Mouse (Mus musculus) MEL (cell line): ENCODE results near the gene Tmem266. TPM values are rescaled to one million over a fixed set of nuclear protein-coding genes. Genes with fewer than 3 reads are reported as not detected.

Experiments
- DNase-seq: peaks from one replicate; pipeline ENCODE4 v3.0.0; 2011; ENCODE audit warnings: low read depth, low spot score
- H3K27ac ChIP-seq: 2 replicates; pipeline ENCODE4 v1.5.1; 2012; ENCODE audit warnings: low read depth, mild to moderate bottlenecking, control low read depth, low read length, moderate library complexity; ENCODE audit not compliant: control insufficient read depth
- H3K27me3 ChIP-seq, 2 experiments: fragments of 150-350 bp in 1 of 2; sonication (generic) in 1 of 2; 2 replicates each; pipeline ENCODE4 v1.6.1; 2012; ENCODE audit warnings: low read length in 2 of 2, mild to moderate bottlenecking in 2 of 2, improper control_type of control experiment in 1 of 2, moderate library complexity in 1 of 2; ENCODE audit not compliant: insufficient read depth in 2 of 2, control insufficient read depth in 1 of 2
- H3K36me3 ChIP-seq, 2 experiments: 2 replicates each; pipeline ENCODE4 v1.6.1; 2012 to 2014; ENCODE audit warnings: low read length in 2 of 2, improper control_type of control experiment in 1 of 2, inconsistent platforms in 1 of 2, mild to moderate bottlenecking in 1 of 2; ENCODE audit not compliant: insufficient read depth in 2 of 2, control insufficient read depth in 1 of 2
- H3K4me1 ChIP-seq, 2 experiments: fragments of 150-350 bp in 1 of 2; sonication (generic) in 1 of 2; 2 replicates each; pipeline ENCODE4 v1.6.1; 2012; ENCODE audit warnings: low read length in 2 of 2, improper control_type of control experiment in 1 of 2, mild to moderate bottlenecking in 1 of 2; ENCODE audit not compliant: insufficient read depth in 2 of 2, control insufficient read depth in 1 of 2
- H3K4me3 ChIP-seq, 2 experiments: fragments of 150-350 bp in 1 of 2; sonication (generic) in 1 of 2; 2 replicates each; pipeline ENCODE4 v1.5.1; 2012; ENCODE audit warnings: low read depth in 2 of 2, low read length in 2 of 2, mild to moderate bottlenecking in 2 of 2, moderate library complexity in 2 of 2, control low read depth in 1 of 2, improper control_type of control experiment in 1 of 2; ENCODE audit not compliant: control insufficient read depth in 1 of 2, insufficient read depth in 1 of 2
- H3K79me2 ChIP-seq: 2 replicates; pipeline ENCODE4 v1.6.1; 2012; ENCODE audit warnings: mild to moderate bottlenecking, low read length, moderate library complexity; ENCODE audit not compliant: control insufficient read depth, poor library complexity, insufficient read depth
- H3K9ac ChIP-seq: 2 replicates; pipeline ENCODE4 v1.6.1; 2012; ENCODE audit warnings: low read depth, mild to moderate bottlenecking, control low read depth, low read length, moderate library complexity; ENCODE audit not compliant: control insufficient read depth, poor library complexity, severe bottlenecking
- H3K9me3 ChIP-seq: fragments of 150-350 bp; sonication (generic); replicated peaks from 2 replicates; pipeline ENCODE4 v1.6.1; 2012; ENCODE audit warnings: mild to moderate bottlenecking, low read length, improper control_type of control experiment, moderate library complexity; ENCODE audit not compliant: insufficient read depth
- BHLHE40 ChIP-seq: IDR thresholded peaks from 2 replicates; pipeline ENCODE4 v1.6.1; 2012; ENCODE audit warnings: low read depth, mild to moderate bottlenecking, inconsistent platforms, low read length, improper control_type of control experiment, borderline replicate concordance
- CHD1 ChIP-seq: IDR thresholded peaks from 2 replicates; pipeline ENCODE4 v1.6.1; 2012; ENCODE audit warnings: low read depth, mild to moderate bottlenecking, inconsistent platforms, low read length, improper control_type of control experiment
- CTCF ChIP-seq, 3 experiments: IDR thresholded peaks in 2 of 3; conservative IDR thresholded peaks in 1 of 3; 2 replicates each; pipeline ENCODE4 v1.5.1; 2011 to 2012; ENCODE audit warnings: low read length in 3 of 3, low read depth in 2 of 3, mild to moderate bottlenecking in 2 of 3, improper control_type of control experiment in 1 of 3, inconsistent platforms in 1 of 3, mixed read lengths in 1 of 3, moderate library complexity in 1 of 3; ENCODE audit not compliant: control insufficient read depth in 1 of 3, insufficient read depth in 1 of 3, poor library complexity in 1 of 3, severe bottlenecking in 1 of 3
- E2F4 ChIP-seq: IDR thresholded peaks from 2 replicates; pipeline ENCODE4 v1.6.1; 2011; ENCODE audit warnings: low read depth, low read length, improper control_type of control experiment, borderline replicate concordance
- ELF1 ChIP-seq: IDR thresholded peaks from 2 replicates; pipeline ENCODE4 v1.6.1; 2014; ENCODE audit warnings: low read depth, mild to moderate bottlenecking, inconsistent platforms, low read length, improper control_type of control experiment, moderate library complexity
- EP300 ChIP-seq, 2 experiments: IDR thresholded peaks; 2 replicates each; pipeline ENCODE4 v1.6.1; 2011; ENCODE audit warnings: improper control_type of control experiment in 2 of 2, low read length in 2 of 2, low read depth in 1 of 2, mild to moderate bottlenecking in 1 of 2
- GABPA ChIP-seq: IDR thresholded peaks from 2 replicates; pipeline ENCODE4 v1.6.1; 2012; ENCODE audit warnings: low read depth, mild to moderate bottlenecking, inconsistent platforms, low read length, improper control_type of control experiment, moderate library complexity
- HCFC1 ChIP-seq: IDR thresholded peaks from 2 replicates; pipeline ENCODE4 v1.6.1; 2012; ENCODE audit warnings: low read depth, mild to moderate bottlenecking, inconsistent platforms, low read length, improper control_type of control experiment, moderate library complexity
- KAT2A ChIP-seq: conservative IDR thresholded peaks from 2 replicates; pipeline ENCODE4 v1.6.1; 2012; ENCODE audit warnings: low read depth, low read length, improper control_type of control experiment, inconsistent platforms
- MAFK ChIP-seq: IDR thresholded peaks from 2 replicates; pipeline ENCODE4 v1.6.1; 2011; ENCODE audit warnings: low read depth, mild to moderate bottlenecking, low read length, improper control_type of control experiment, borderline replicate concordance
- MAZ ChIP-seq: IDR thresholded peaks from 2 replicates; pipeline ENCODE4 v1.6.1; 2012; ENCODE audit warnings: low read depth, mild to moderate bottlenecking, inconsistent platforms, low read length, improper control_type of control experiment
- MEF2A ChIP-seq: IDR thresholded peaks from 2 replicates; pipeline ENCODE4 v1.6.1; 2014; ENCODE audit warnings: low read depth, mild to moderate bottlenecking, inconsistent platforms, low read length, improper control_type of control experiment; ENCODE audit not compliant: poor library complexity, insufficient replicate concordance, severe bottlenecking; ENCODE audit errors: extremely low read depth
- MXI1 ChIP-seq: IDR thresholded peaks from 2 replicates; pipeline ENCODE4 v1.6.1; 2011; ENCODE audit warnings: mild to moderate bottlenecking, low read depth, low read length, improper control_type of control experiment
- MYB ChIP-seq: IDR thresholded peaks from 2 replicates; pipeline ENCODE4 v1.6.1; 2011; ENCODE audit warnings: mild to moderate bottlenecking, low read depth, low read length, improper control_type of control experiment
- NRF1 ChIP-seq: IDR thresholded peaks from 2 replicates; pipeline ENCODE4 v1.6.1; 2014; ENCODE audit warnings: low read depth, mild to moderate bottlenecking, inconsistent platforms, low read length, improper control_type of control experiment, moderate library complexity; ENCODE audit not compliant: poor library complexity, insufficient read depth, severe bottlenecking
- POLR2A ChIP-seq, 2 experiments: IDR thresholded peaks; 2 replicates each; pipeline ENCODE4 v1.6.1; 2011 to 2012; ENCODE audit warnings: low read length in 2 of 2, mild to moderate bottlenecking in 2 of 2, control low read depth in 1 of 2, improper control_type of control experiment in 1 of 2, low read depth in 1 of 2, moderate library complexity in 1 of 2; ENCODE audit not compliant: control insufficient read depth in 1 of 2, insufficient read depth in 1 of 2, poor library complexity in 1 of 2
- POLR2AphosphoS2 ChIP-seq: IDR thresholded peaks from 2 replicates; pipeline ENCODE4 v1.6.1; 2011; ENCODE audit warnings: low read length, improper control_type of control experiment
- RAD21 ChIP-seq: IDR thresholded peaks from 2 replicates; pipeline ENCODE4 v1.6.1; 2011; ENCODE audit warnings: mild to moderate bottlenecking, low read depth, low read length, improper control_type of control experiment
- SIN3A ChIP-seq: IDR thresholded peaks from 2 replicates; pipeline ENCODE4 v1.6.1; 2012; ENCODE audit warnings: low read length, improper control_type of control experiment, inconsistent platforms
- SMC3 ChIP-seq: IDR thresholded peaks from 2 replicates; pipeline ENCODE4 v1.6.1; 2011; ENCODE audit warnings: low read depth, low read length, improper control_type of control experiment
- TBP ChIP-seq: IDR thresholded peaks from 2 replicates; pipeline ENCODE4 v1.8.0; 2011; ENCODE audit warnings: low read depth, low read length, improper control_type of control experiment
- TCF12 ChIP-seq: IDR thresholded peaks from 2 replicates; pipeline ENCODE4 v1.6.1; 2014; ENCODE audit warnings: low read depth, mild to moderate bottlenecking, inconsistent platforms, low read length, improper control_type of control experiment, moderate library complexity
- UBTF ChIP-seq: IDR thresholded peaks from 2 replicates; pipeline ENCODE4 v1.6.1; 2012; ENCODE audit warnings: low read depth, mild to moderate bottlenecking, inconsistent platforms, low read length, improper control_type of control experiment, moderate library complexity, borderline replicate concordance; ENCODE audit not compliant: insufficient read depth
- ZKSCAN1 ChIP-seq: IDR thresholded peaks from 2 replicates; pipeline ENCODE4 v1.6.1; 2012; ENCODE audit warnings: low read depth, mild to moderate bottlenecking, inconsistent platforms, low read length, improper control_type of control experiment, moderate library complexity
- ZNF384 ChIP-seq: IDR thresholded peaks from 2 replicates; pipeline ENCODE4 v1.6.1; 2012; ENCODE audit warnings: low read depth, mild to moderate bottlenecking, inconsistent platforms, low read length, improper control_type of control experiment
- polyA plus RNA-seq, 2 experiments: library from polyadenylated mRNA; stranded (reverse) in 1 of 2; unstranded in 1 of 2; fragments of >175 nt in 1 of 2; fragments of >200 nt in 1 of 2; gene quantifications; 2 replicates each; pipeline versions ENCODE4 v1.2.1 to v1.2.4; 2012; ENCODE audit warnings: low replicate concordance in 2 of 2, low read depth in 1 of 2; ENCODE audit not compliant: insufficient read length in 2 of 2, insufficient read depth in 1 of 2, missing spikeins in 1 of 2
- total RNA-seq: library from RNA; depleted of rRNA; stranded (reverse); fragments of 300-350 nt; gene quantifications from 2 replicates; pipeline ENCODE4 v1.2.3, GENCODE M21; 2012

Gene Tmem266
- total and polyA plus RNA-seq, 3 experiments = not detected

DNA sequence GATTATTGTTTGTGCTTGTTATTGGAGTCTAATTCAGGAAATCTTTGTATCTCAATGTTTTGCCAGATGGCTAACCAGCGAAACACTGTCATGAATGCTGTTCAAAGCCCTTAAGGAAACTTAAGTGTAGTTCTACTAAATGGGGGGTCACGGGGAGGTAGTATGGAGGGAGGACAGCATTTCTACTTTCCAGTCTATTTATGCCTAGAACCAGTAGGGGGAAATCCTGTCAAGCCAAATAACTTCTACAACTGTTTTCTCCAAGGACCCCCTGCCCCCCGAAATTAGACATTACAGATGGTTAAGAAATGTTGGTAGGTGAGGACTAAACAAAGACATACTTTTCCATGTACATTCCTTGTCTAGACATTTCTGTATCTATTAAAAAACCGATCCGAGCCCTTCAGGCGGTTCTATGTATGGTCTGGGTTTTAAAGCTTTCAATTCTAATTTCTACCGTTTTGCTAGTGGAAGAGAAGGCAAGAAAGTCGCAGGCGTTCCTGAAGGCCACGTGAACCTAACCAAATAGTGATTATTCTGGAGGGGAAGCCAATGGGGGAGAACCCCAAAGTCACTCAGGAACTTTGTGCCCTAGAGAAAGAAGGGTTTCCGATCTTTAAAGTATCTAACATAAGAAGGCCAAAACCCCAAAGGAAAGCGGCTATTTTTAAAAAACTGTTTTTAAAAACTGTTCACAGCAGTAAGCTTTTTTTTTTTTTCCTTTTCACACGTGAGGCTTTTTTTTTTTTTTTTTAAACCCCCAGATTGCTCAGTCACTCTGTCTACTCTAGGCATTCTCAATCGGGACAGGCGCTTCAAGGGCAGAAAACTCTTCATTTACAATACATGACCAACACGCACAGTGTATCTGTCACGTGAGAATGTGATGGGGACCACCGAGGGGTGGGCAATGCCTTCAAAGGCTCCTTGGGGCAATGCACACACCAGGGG is 874 bp upstream of the Tmem266 start:
- Histone ChIP-seq H3K79me2 (no peaks in the 10 kb centered on the region; the same call in 1 of the 2 replicates), H3K27ac (no peak overlapping the region), H3K36me3 (no peaks in the 10 kb centered on the region; a peak in 1 of 4 replicates), H3K9ac (peak overlapping the region; percentile 90), H3K4me1 (peaks cover 0 to 4% of the 10 kb centered on the region in 2 experiments; a peak in 1 of 4 replicates), H3K9me3 (no peaks in the 10 kb centered on the region), H3K27me3 (peaks cover 19 to 41% of the 10 kb centered on the region in 2 experiments), H3K4me3 (peak overlapping the region; percentile 71 to 84)
- TF ChIP-seq TCF12 (no peak), SMC3 (no peak), CHD1 (no peak), GABPA (no peak), TBP (no peak), MAZ (no peak), MYB (no peak), E2F4 (no peak), ZNF384 (peak; percentile 83), ELF1 (no peak), MAFK (no peak), EP300 (IDR thresholded peaks at IDR 0.05; ENCODE audit: low read depth in 1 of 2, low read length in 2 of 2) (no peak), MEF2A (no peak), BHLHE40 (peak; percentile 70; the same call in 1 of the 2 replicates), ZKSCAN1 (no peak), SIN3A (no peak)
- DNase-seq = peak; percentile 27

- Histone ChIP-seq H3K9ac (peak overlapping the region; percentile 44), H3K36me3 (no peaks in the 10 kb centered on the region; a peak in 1 of 4 replicates), H3K9me3 (no peaks in the 10 kb centered on the region), H3K27me3 (peaks cover 22 to 29% of the 10 kb centered on the region in 2 experiments), H3K79me2 (no peaks in the 10 kb centered on the region; the same call in 1 of the 2 replicates), H3K4me3 (peak overlapping the region; percentile 24 to 50; a peak in 3 of 4 replicates), H3K27ac (no peak overlapping the region), H3K4me1 (peaks cover 0 to 4% of the 10 kb centered on the region in 2 experiments; a peak in 1 of 4 replicates)
- no peak for DNase-seq
- TF ChIP-seq HCFC1 = no peak
- no peak for TF ChIP-seq TBP
- no peak for TF ChIP-seq MXI1
- TF ChIP-seq KAT2A = no peak
- no peak for TF ChIP-seq RAD21
- no peak for TF ChIP-seq MAZ
- TF ChIP-seq CTCF (IDR thresholded peaks at IDR 0.05 in 2 of 3, conservative IDR thresholded peaks at IDR 0.05 in 1 of 3; ENCODE audit: control insufficient read depth in 1 of 3, insufficient read depth in 1 of 3, low read depth in 2 of 3, low read length in 3 of 3, poor library complexity in 1 of 3, severe bottlenecking in 1 of 3) = no peak
- TF ChIP-seq ZNF384 = no peak
- no peak for TF ChIP-seq NRF1
- no peak for TF ChIP-seq POLR2AphosphoS2
- TF ChIP-seq MYB = no peak
- TF ChIP-seq POLR2A (IDR thresholded peaks at IDR 0.05; ENCODE audit: control insufficient read depth in 1 of 2, insufficient read depth in 1 of 2, low read depth in 1 of 2, low read length in 2 of 2, poor library complexity in 1 of 2) = no peak
- TF ChIP-seq SIN3A = no peak
- no peak for TF ChIP-seq UBTF
Observed at GRCm38 (mm10) chr9:55327234-55327615, 512 bp downstream of the Tmem266 start.
